Mouse (Mus musculus) mature B cell (primary cell): ENCODE results near the gene Adamtsl1.

ENCODE experiments used
- in situ Hi-C: fragments of 300-500 bp; cut with MboI; formaldehyde crosslinking; loops from 2 replicates; pipeline ENCODE4 v1.14.3; 2019

Adamtsl1 gene

DNA sequence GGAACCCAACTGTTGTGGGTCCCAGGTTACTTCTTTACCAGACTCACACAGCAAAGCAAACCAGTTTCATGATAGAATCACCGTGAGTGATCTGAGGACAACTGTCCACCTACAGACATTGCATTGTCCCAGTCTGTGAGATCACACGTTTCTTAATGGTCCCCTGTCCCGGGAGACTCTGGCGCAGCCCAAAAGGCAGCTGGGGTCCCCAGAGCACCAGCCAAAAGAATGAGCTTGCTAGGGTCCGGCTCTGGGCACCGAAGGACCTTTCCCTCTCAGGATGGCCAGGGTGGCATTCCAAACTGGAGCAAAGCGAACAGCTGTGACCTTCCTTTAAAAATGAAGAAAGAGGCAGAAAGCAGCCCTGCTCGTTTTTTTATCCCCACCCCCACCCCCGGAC lies at the start of gene Adamtsl1:
Gene Adamtsl1 (plus strand): TSS at position 381 of the 400 bp plus-strand sequence.
- in situ Hi-C loops = no loop called here

DNA sequence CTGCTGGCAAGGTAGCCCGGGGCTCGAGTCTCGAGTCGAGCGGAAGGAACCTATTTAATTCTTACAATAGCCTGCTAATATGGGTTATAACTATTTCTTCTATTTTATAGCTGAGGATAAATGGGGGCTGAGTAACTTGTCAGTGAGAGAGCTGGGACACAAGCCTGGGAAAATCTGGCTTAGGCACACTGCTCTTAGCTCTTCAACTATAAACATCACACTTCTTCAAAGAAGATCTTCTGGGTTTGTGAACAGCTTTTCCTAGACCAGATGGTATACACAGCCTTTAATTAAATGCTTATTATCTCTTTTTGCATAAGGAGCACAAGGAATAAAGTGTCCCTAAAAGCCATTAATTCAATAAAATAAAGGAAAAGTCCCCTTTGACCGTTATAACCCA lies 30.4 kb upstream of the Adamtsl1 start:
- in situ Hi-C loops = no loop called here

DNA sequence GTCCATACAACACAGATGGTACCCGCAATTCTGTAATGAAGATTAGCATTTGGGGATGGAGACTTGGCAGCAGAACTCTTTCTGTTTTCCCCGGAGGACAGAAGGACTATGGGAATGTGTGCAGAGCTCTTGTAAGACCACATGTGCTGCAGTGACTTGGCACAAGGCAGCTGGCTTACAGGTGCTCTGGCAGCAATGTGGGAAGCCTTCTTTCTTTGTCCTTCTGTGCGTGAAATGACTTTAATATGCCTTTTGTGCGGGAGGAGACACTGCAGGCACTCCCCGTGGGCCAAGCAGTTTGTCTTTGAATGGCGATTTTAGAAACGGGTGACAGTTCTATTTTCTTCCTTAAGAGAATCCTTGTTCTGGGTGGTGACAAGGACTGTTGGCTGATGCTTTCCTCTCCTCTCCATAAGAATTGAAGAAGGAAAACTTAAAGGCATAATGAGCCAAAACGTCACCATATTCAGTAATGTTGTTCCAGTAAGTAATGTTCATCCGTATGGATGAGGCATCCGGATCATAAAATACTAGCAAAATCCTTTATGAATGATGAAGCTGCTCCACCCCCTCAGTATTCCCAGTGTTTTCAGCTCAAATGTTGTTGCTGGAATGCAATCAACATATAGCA lies 27.5 kb upstream of the Adamtsl1 start:
- in situ Hi-C loops = no loop called here

DNA sequence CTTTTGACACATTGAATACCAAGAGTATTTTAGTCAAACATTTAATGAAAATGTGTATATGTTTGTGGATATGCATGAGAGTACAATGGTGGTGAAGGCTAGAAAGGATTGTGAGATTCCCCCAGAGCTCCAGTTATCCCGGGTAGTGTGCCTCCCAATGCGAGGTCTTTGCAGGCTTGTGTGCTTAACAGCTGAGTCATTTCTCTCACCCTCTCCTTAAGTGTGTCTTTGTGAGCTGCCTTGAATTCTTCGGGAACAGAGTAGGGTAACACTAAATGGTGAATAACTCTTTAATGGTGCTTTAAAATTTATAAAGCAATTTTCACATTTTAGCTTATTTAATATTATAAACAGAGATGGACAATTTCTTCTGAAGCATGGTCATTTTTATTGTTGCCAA lies 8.3 kb upstream of the Adamtsl1 start:
- in situ Hi-C loops = no loop called here

DNA sequence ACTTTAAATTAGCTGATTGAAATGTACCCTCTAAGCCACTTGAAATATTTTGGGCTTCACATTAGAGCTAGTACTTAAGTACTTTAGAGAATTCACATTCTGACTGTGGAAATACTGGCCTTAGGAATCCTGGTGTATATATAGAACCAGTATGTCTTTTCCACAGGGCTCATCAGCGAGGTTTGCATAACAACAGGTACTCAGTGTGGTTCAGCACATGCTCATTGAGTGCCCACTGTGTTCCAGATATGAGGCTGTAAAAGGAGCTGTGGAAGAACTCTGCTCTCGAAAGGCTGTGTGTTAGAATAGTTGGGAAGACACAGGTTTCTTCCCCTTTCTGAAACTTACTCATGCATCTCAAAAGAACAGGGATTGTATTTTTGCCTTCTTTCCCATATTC lies 7.0 kb upstream of the Adamtsl1 start:
- in situ Hi-C loops = no loop called here

DNA sequence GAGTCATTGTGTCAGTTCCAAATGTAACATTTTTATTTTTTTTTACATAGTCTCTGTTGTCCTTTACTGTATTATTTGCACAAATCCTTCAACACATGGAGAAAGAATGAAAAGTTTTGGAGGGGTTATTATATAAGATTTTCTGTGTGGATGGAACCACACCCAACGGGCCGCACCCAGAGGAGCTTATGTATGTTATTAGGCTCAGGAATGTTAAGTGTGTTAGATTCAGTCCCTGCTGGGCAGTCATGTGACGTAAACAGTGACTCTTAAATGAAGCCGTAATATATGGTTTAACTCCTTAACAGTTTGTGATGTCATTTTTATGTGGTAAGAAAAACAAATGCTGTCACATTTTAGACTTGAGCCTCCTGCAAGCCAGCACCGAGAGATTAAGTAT lies 6.5 kb upstream of the Adamtsl1 start:
- in situ Hi-C loops = no loop called here

DNA sequence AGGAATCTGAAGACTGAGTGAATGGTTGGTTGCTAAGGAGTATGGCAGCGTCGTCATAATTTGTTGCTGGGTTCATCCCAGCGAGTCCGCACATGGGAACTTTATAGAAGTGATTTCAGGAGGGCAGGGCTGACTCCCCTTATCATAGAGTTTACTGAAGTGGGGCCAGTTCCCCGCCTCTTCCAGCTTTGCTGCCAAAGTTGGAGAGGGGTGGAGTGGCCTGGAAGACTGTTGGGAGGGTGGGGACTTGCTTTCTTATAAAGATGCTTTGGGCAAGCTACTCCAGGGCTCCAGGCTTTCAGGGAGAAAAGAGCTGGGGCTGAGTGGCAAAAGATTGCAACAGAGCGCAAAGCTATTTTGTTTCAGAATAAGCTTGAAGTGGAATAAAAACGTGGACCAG lies 684 bp upstream of the Adamtsl1 start:
- in situ Hi-C loops = no loop called here

DNA sequence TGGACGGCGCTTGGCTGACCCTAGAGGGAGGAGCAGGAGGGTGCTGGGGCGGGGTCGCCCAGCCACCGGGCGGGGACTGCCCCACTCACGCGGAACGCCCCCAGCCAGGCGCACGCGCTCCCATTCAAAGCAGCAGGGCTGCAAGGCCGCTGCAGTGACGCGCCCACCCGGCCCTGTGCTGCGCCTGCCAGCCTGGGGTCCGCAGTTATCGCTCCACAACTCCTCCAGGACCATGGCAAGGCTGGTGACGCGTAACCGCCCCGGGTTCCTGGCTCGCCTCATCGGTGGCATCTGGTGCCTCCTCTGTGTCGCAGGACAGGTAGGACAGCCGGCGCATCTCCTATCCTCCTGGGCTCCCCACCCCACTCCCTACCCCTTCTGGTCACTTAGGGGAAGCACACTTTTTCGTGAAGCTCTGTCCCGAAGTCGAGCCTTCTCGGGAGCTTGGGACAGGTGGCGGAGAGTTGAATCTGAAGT lies 271 bp downstream of the Adamtsl1 start:
- in situ Hi-C loops = no loop called here

DNA sequence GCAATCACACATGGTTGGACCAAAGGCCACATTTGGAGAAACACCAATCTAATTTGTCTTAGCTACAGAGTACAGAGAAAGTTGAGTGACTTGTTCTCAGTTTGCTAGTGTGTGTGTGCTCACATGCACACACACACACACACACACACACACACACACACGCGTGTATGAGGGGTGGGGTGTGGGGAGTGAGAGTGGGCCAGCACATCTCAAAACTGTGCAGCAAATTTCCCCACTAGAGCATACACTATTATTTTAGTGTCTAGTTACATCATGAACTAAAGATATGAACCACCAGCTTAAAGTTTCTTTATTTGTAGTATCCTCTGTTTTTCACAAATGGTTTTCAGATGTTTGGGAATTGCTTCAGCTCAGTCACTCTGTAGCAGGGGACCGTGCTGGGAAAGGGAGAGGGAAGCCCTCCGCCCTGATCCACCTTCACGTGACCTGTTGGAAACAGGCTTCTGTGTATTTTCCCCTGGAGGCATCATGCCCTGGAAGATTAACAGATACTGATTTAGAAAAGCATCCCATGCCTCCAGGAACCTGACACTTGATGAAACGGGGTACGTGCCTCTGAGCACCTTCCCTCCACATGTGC lies 13.1 kb downstream of the Adamtsl1 start:
- in situ Hi-C loops = no loop called here

DNA sequence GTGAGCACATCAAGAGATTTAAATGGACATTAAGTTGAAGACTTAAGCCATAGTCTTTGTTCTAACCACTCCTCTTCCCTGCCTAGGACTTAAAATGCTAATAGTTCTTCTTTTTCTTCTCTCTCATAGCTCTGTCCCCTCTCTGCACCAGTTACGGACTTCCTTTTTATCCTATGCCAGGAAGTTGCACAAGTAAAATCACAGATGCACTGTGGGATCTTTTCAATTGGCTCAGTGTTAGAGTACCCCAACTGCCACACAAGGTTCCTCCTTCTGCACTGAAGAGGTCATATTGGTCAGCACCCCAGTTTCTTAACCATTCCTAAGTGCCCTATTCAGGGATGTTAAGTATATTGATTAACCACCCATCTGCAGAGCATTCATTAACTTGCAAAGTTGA lies 15.9 kb downstream of the Adamtsl1 start:
- in situ Hi-C loops = no loop called here

DNA sequence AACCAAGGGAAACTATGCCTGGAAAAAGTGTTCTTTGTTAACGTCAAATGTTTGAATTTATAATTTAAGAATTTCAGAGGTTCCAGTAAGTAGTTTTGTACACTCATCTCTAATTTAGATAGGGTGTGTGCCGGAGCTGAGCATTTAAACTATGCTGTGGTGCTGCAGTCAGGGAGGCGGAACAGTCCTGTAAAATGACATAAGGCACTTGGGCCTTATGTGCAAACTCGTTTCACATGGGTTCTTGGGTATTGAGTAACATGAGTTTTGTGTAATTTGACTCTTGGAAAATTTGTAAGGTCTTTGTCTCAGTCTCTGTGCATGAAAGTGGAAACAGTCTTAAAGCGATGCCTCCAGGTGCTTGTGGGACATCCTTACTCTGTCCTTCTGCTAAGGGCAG lies 25.7 kb downstream of the Adamtsl1 start:
- in situ Hi-C loops = no loop called here

DNA sequence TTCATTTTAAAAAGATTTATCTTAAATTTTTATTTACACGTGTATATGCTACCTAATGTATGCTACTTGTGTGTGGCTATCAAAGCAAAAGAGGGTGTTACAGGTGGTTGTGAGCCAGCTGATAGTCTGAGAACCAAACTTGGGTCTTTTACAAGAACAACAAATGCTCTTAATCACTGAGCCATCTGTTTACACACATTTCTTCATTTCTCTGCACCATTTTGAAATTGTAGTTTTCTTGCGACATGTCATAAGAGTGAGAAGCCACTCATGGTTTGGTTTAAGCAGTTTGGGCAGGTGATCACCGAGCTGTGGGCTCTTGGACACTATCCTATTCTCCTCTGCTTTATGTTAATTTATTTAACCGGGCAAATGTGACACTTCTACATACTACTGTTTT lies 29.2 kb downstream of the Adamtsl1 start:
- in situ Hi-C loops = no loop called here

DNA sequence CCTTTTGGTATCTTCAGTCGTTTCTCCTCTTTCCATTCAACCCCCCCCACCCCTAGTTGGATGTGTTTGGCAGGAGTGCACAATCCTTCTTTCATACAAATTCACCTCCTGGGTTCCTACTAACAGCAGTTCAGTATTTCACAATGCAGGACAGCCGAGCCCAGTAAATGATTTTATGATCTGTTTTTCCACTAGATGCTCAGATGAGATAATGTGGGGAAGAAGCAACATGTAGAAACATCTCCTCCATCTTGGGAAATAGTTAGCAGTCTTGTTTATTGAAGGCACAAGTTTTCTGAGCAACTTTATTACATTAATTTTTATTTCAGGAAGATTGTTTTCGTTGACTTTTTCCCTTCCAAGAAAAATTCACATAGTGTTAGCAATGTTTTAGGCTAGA lies 40.7 kb downstream of the Adamtsl1 start:
- in situ Hi-C loops = no loop called here

DNA sequence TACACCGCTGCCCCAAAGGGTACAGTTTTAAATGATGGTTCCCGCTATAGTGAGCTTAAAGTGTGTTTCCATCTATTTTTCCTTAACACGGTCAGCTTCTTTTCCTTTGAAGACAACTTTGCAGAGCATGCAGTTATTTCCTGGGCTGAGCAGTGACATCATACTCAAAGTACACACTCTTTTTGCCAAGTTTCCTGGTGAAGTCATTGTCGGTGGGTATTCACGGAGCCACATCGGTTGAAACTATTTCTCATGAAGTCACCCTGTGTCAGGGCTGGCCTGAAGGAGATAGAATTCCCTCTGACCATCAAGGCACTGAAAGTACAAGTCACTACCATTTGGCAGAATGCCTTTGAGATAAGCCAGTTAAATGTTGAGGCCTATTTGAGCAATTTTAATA lies 45.8 kb downstream of the Adamtsl1 start:
- in situ Hi-C loops = no loop called here

DNA sequence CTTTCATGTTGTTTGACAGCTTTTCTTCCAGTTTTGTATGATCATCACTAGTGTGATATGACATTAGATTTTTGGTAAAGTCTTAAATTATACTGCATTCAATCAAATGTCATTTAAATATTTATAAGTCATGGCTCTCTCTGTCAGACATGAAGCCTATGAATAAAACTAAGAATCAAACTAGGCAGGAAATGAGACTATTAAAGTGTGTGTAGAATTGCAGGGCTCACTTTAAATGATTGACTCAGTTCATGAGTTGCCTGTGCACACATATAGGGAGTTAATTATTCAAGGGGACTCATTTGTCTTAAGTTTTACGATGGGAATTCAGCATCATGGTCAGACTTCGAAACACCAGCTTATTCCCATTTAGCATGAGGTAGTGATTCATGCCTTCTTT lies 71.5 kb downstream of the Adamtsl1 start:
- in situ Hi-C loops = no loop called here

DNA sequence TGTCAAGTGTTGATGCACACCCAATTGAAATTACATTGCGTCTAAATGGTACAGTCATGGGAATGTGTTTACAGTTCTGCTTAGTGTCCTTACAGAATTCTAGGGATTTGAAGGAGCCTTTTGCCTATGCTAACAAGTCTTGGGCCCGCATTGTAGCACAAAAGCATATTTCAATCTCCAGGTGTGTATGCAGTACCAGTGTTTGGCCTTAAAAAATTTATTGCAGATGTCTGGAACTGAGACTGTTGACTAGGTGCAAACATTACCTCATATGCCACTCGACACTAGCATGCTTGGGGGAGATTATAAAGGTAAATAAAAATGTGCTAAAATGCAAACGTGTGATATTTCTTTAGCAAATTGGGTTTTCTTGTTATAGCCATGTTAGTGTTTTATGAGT lies 75.0 kb downstream of the Adamtsl1 start:
- in situ Hi-C loops = no loop called here

DNA sequence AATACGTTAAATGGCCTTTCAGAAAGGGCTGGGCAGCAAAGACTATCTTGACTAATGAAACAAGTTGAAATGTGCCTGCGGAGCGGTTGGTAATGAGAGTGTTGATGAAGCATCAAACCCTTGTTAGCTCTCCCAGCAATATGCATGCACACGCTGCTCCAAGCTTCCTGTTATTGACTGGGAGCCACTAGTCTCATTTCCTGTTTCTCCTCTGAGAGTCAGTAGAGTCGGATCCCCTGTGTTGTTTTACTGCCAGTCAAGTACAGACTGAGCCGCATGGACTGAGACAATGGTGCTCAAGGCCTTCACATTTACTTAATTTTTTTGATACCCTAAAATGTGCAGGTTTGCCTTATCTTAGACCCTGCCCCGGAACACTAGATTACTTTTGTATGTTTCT lies 77.1 kb downstream of the Adamtsl1 start:
- in situ Hi-C loops = no loop called here

DNA sequence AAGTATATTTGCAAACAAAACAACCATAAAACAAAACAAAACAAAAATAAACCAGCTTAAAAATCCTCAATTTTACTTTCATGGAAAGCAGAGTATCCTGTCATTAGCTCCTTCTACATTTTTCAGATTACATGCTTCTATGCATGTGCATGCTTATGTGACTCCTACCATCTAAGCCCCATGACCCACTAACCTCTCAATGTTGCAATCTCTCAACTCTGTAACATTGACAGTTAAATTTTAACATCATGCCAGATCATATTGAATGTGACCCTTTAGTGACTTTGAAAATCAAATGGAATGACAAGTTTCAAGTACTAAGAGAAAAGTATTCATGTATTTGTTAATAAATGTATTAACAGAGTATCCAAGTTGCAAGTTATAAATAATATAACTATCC lies 80.2 kb downstream of the Adamtsl1 start:
- in situ Hi-C loops = no loop called here

DNA sequence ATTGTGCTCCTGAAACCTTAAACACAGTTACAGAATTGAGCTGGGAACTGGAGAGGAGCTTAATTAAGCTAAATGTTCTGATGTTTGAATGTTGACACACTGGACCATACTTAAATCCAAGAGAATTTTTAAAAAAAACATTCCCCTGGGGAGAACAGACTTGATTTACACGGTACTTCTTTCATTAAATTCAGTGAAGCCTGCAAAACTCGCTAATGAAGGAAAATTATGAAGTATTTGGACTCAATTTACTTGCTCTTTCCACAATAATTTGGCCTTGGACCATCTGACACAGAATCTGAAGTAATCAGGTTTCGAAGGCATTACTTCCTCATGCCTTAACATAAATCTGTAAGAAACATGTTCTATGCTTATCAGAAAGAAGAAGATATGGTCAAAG lies 99.4 kb downstream of the Adamtsl1 start:
- in situ Hi-C loops = no loop called here

DNA sequence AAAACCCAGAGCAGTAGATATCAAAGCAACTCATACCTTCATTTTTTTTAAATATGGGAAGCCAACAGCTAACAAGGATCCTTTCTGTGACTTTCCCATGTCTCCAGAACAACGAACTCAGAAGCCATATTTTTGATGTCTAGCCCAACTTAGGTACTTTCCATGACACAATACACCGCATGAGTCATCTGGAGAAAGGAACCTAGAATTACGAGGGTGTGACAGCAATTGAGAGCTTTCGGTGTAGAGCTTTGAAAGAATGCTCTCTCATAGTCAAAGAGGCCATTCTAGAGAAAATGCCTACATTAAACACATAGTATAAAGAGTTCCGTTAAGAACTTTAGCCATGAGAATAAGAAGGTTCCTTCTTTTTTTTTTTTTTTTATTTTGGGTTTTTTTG lies 104.8 kb downstream of the Adamtsl1 start:
- in situ Hi-C loops = no loop called here

DNA sequence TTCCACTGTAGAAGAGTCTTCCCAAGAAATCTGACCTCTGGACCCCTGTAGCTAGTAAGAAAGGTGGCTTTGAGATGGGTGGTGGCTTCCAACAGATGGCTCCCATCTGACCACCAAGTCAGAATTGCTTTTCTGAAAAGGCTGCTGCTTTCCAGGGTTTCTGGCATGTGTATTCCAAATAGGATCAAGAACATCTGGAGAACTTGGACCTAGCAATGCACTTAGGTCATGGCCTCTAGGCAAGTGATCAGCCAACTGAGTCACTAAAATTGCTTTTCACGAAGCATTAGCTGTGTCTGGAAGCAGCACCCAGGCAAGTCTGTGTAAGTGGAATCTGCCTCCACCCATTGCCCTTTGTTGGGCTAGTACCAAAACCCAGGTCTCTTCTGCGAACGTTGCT lies 105.3 kb downstream of the Adamtsl1 start:
- in situ Hi-C loops = no loop called here

DNA sequence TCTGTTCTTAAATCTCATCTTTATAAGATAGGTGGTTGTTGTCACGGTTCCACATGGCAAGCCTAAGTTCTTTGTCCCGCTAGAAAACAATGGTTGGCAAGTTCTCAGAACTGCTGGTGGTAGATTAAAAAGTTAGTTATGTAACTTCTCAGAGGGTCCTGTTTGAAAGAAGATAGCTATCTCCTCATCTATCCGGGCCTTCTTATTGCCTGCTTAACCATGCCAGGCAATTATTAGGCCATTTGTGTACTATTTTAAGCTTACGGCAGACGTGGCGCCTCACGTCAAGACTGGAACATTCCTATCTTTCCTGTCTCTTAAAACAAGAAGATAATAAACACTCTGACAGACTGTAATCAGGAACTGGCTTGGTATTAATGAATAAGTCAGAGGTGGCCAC lies 115.4 kb downstream of the Adamtsl1 start:
- in situ Hi-C loops = no loop called here

DNA sequence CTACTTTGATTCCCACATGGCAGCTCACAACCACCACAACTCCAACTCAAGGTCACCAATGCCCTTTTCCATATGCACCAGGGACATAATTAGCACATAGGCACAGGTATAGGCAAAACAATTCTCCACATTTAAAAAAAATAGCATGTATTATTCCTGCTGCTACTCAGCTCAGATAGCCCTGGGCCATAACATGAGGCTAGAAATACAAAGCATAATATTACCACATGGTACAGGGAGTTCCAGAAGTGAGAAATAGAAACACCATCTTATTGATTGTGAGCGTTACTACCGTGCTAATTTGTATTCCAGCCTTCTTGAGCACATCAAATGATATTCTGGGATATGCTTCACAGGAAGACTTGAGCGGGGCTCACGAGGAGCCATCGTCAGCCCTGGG lies 155.3 kb downstream of the Adamtsl1 start:
- in situ Hi-C loops = no loop called here

DNA sequence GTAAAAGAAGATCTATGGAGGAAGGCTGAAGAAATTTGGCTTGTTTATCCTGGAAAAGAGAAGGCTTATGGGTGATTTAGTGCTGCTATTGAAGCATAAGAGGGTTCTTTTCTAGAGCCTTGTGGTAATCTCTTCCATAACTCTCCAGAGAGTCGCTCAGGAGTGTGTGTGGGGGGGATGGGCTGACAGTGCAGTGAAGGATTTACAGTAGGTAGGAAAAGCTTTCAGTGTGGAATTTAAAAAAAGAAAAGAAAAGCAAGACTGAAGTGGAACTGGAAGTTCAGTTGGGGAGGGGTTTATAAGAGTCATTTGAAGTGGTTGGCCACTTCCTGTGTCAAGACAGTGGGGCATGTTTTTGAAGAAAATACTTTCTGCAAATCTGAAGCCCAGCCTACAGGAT lies 155.8 kb downstream of the Adamtsl1 start:
- in situ Hi-C loops = no loop called here
